Mouse (Mus musculus): ENCODE data around the gene Nanos1. TPM values are rescaled to one million over a fixed set of nuclear protein-coding genes. Genes with fewer than 3 reads are reported as not detected.
A peak's percentile ranks its signal among the peaks of the same experiment; 100 is the strongest.

Nanos1 gene
- polyA plus RNA-seq, 1 experiment from 2014 or later, result 0.87 TPM

DNA sequence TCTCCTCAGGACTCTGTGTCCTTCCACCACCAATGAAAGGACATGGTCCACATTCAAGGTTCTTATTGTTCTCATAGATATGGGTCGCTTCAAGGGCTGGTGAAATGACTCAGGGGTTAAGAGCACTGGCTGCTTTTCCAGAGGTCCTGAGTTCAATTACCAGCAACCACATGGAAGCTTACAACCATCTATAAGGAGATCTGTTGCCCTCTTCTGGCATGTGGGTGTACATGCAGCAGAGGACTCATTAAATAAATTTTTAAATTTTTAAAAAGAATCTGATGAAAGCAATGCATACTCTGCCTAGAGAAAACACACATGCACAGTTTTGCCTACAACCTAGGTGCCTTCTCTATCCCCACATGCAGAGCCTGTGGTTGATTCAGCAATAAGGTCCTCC, 15.2 kb upstream of the Nanos1 start:
- Histone ChIP-seq H3K4me3 (ENCODE audit: low read depth, low read length) (no peak overlapping the region), H3K27ac (ENCODE audit: low read length) (no peak overlapping the region), H3K9me3 (replicated peaks; ENCODE audit: control insufficient read depth, low read length) (no peaks in the 10 kb centered on the region), H3K36me3 (ENCODE audit: control insufficient read depth, insufficient read depth) (no peaks in the 10 kb centered on the region), H3K27me3 (ENCODE audit: control insufficient read depth, insufficient read depth, low read depth, low read length) (no peaks in the 10 kb centered on the region), H3K4me2 (ENCODE audit: low read depth, low read length) (no peak overlapping the region), H3K9ac (ENCODE audit: low read depth, low read length) (no peak overlapping the region), H3K4me1 (ENCODE audit: control insufficient read depth, low read depth, low read length) (peaks cover 16% of the 10 kb centered on the region)
- ATAC-seq (ENCODE audit: low read depth), result no peak
- WGBS (ENCODE audit: insufficient replicate concordance), result 40% methylated on average over 1 of the region's 1 CpGs

DNA sequence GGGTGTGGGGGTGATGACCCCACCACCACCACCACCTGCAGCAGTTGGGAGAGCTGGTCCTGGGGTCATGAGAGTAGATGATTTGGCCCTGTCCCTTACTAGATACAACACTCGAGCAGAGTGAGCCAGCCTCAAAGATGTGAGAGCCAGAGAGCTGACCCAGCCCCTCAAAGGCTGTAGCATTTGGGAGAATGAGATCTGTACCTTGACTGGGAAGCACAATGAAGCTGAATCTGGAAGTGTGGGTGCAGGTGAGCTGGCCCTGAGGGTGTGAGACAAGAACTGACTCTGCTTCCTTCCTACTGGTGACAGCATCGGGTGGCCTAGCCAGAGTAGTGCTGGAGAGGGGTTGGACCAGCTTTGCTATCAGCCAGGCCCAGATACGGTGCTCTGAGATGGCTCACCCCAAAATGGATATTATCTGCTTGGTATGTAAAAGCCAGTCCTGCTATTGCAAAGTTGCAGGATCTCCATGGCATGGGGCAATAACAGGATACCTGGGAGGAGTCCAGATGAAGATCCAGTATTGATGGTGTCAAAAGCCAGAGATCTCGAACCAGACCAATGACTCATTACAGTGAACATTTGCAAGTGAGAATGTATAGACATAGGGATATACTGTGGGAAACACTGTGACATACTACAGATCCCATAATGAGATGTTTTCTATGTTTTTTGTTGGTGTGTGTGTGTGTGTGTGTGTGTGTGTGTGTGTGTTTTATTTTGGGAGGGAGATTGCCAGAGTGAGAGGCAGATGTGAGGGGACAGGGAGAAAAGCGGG, 11.8 kb upstream of the Nanos1 start:
- Histone ChIP-seq H3K27me3 (ENCODE audit: control insufficient read depth, insufficient read depth, low read depth, low read length) (no peaks in the 10 kb centered on the region), H3K9me3 (replicated peaks; ENCODE audit: control insufficient read depth, low read length) (no peaks in the 10 kb centered on the region), H3K36me3 (ENCODE audit: control insufficient read depth, insufficient read depth) (no peaks in the 10 kb centered on the region), H3K4me3 (ENCODE audit: low read depth, low read length) (no peak overlapping the region), H3K27ac (ENCODE audit: low read length) (peak overlapping the region; percentile 74; the same call in 1 of the 2 replicates), H3K9ac (ENCODE audit: low read depth, low read length) (peak overlapping the region; percentile 29), H3K4me2 (ENCODE audit: low read depth, low read length) (peak overlapping the region; percentile 12), H3K4me1 (ENCODE audit: control insufficient read depth, low read depth, low read length) (peaks cover 16% of the 10 kb centered on the region)
- 37% methylated on average over 5 of the region's 5 CpGs for WGBS (ENCODE audit: insufficient replicate concordance)
- ATAC-seq (ENCODE audit: low read depth), result peak; percentile 99

- no peaks in the 10 kb centered on the region for H3K27me3 ChIP-seq (ENCODE audit: control insufficient read depth, insufficient read depth, low read depth, low read length)
- no peak for ATAC-seq (ENCODE audit: low read depth)
- no peak overlapping the region for H3K4me2 ChIP-seq (ENCODE audit: low read depth, low read length)
- no peak overlapping the region for H3K27ac ChIP-seq (ENCODE audit: low read length)
- peaks cover 16% of the 10 kb centered on the region for H3K4me1 ChIP-seq (ENCODE audit: control insufficient read depth, low read depth, low read length)
- WGBS (ENCODE audit: insufficient replicate concordance), result 38% methylated on average over 1 of the region's 1 CpGs
- H3K36me3 ChIP-seq (ENCODE audit: control insufficient read depth, insufficient read depth), result no peaks in the 10 kb centered on the region
- no peaks in the 10 kb centered on the region for H3K9me3 ChIP-seq (replicated peaks; ENCODE audit: control insufficient read depth, low read length)
- H3K4me3 ChIP-seq (ENCODE audit: low read depth, low read length), result no peak overlapping the region
- H3K9ac ChIP-seq (ENCODE audit: low read depth, low read length), result no peak overlapping the region
These were observed 8.0 kb upstream of the Nanos1 start for GRCm38 (mm10) chr19:60747801-60748200.

DNA sequence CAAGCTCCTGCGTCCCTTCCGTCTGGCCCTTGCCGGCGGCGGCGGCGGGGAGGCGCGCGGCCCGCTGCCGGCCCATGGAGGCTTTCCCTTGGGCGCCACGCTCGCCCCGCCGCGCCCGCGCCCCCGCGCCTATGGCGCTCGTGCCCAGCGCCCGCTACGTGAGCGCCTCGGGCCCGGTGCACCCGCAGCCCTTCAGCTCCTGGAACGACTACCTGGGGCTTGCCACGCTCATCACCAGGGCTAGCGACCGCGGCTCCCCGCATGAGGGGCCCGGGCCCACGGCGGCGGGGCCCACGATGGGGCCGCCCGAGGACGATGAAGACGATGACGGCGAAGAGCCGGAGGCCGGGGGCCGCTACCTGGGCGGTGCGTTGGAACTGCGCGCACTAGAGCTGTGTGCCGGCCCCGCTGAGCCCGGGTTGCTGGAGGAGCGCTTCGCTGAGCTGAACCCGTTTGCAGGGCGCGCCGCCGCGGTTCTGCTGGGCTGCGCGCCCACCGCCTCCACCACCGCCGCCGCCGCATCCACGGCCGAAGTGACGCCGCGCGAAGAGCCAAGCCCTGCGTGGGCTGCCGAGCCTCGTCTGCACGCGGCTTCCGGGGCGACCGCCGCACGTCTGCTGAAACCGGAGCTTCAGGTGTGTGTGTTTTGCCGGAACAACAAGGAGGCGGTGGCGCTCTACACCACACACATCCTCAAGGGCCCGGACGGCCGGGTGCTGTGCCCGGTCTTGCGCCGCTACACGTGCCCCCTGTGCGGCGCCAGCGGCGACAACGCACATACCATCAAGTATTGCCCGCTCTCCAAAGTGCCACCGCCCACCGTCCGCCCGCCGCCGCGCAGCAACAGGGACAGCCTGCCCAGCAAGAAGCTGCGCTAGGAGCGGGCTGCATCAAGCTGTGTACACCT, 658 bp downstream of the Nanos1 start:
- H3K36me3 ChIP-seq (ENCODE audit: control insufficient read depth, insufficient read depth), result peaks cover 8% of the 10 kb centered on the region; the same call in 1 of the 2 replicates
- peak; percentile 31 for ATAC-seq (ENCODE audit: low read depth)
- H3K4me3 ChIP-seq (ENCODE audit: low read depth, low read length), result peak overlapping the region; percentile 80
- H3K27me3 ChIP-seq (ENCODE audit: control insufficient read depth, insufficient read depth, low read depth, low read length), result peaks cover 19% of the 10 kb centered on the region
- H3K9ac ChIP-seq (ENCODE audit: low read depth, low read length), result peak overlapping the region; percentile 77
- 0% methylated on average over 112 of the region's 115 CpGs for WGBS (ENCODE audit: insufficient replicate concordance)
- peak overlapping the region; percentile 70 for H3K27ac ChIP-seq (ENCODE audit: low read length)
- peak overlapping the region; percentile 100 for H3K4me2 ChIP-seq (ENCODE audit: low read depth, low read length)
- no peaks in the 10 kb centered on the region for H3K9me3 ChIP-seq (replicated peaks; ENCODE audit: control insufficient read depth, low read length)
- peaks cover 20% of the 10 kb centered on the region for H3K4me1 ChIP-seq (ENCODE audit: control insufficient read depth, low read depth, low read length)

DNA sequence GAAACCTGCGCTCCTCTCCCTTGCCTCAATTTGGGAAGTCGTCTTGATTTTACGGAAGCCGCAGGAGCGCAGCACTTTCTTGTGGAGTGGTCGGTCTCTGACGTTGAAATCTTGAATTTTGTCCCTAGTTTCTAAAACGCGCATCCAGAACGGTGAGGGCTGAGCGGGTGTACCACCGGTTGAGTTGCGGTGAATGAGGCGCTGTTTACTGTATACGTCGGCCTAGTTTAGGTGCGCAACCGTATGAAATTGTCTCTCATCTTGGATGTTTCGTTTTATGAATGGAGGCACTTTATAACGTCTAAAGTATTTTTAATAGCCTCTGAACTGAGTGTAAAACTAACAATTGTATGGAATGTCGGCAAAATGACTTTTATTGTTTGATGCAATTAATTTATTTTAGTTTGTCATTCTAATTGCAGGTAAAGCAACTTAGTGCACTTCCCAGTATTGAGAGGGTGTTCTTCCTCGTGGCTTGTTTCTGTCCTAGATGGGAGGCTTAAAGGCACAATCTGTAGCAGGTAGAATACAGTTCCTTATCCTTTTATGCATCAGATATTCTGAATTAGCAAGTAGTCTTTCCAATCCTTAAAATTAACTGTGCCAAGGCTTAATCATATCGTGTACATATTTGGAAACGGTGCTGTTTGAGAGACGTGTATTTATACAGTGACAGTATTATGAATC, 1.5 kb downstream of the Nanos1 start:
- Histone ChIP-seq H3K4me3 (ENCODE audit: low read depth, low read length) (peak overlapping the region; percentile 80), H3K9ac (ENCODE audit: low read depth, low read length) (peak overlapping the region; percentile 77), H3K4me2 (ENCODE audit: low read depth, low read length) (peak overlapping the region; percentile 100), H3K36me3 (ENCODE audit: control insufficient read depth, insufficient read depth) (peaks cover 11% of the 10 kb centered on the region; the same call in 1 of the 2 replicates), H3K9me3 (replicated peaks; ENCODE audit: control insufficient read depth, low read length) (no peaks in the 10 kb centered on the region), H3K27me3 (ENCODE audit: control insufficient read depth, insufficient read depth, low read depth, low read length) (peaks cover 19% of the 10 kb centered on the region), H3K4me1 (ENCODE audit: control insufficient read depth, low read depth, low read length) (peaks cover 20% of the 10 kb centered on the region), H3K27ac (ENCODE audit: low read length) (peak overlapping the region; percentile 70; the same call in 1 of the 2 replicates)
- WGBS (ENCODE audit: insufficient replicate concordance), result 5% methylated on average over 25 of the region's 25 CpGs
- ATAC-seq (ENCODE audit: low read depth), result no peak

DNA sequence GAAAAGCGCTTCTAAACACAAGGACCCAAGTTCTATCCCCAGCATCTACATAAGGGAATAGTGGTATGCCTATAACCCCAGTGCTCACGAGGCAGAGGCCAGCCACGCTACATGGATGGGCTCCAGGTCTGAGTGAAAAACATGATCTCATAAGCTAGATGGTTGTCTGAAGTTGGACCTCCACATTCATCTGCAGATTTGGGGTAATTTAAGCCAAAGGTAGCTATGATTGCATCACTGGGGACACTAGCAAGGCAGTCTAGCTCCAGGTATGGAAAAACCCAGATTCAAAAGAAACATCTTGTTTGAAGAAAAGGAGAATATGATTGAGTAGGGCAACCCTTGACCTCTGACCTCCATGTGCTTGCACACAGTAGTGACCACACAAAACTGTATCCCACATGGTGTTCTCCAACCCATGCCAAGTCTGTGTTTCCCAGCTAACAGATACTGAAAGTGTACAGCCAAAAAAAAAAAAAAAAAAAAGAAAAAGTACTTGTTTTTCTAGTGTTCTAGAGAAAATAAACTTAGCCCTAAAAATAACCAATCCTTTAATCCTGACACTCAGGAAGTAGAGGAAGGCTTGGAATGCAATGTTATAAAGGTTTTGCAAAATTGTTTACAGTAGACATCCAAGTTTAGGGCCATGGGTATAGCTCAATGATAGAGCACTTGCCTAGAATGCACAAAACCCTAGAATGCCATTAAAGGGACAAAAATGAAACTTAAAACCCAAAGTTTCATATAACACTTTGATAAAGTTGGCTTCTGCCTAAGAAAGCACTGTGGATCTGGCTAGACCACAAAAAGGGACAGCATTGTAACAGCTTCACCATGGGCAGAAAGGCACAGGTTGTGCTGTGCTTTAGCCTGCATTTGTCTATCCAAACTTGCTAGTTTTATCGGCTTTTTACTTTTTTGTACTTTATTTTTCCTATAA, 3.4 kb downstream of the Nanos1 start:
- Histone ChIP-seq H3K4me2 (ENCODE audit: low read depth, low read length) (no peak overlapping the region), H3K4me1 (ENCODE audit: control insufficient read depth, low read depth, low read length) (peaks cover 20% of the 10 kb centered on the region), H3K9me3 (replicated peaks; ENCODE audit: control insufficient read depth, low read length) (no peaks in the 10 kb centered on the region), H3K27ac (ENCODE audit: low read length) (no peak overlapping the region), H3K4me3 (ENCODE audit: low read depth, low read length) (no peak overlapping the region), H3K36me3 (ENCODE audit: control insufficient read depth, insufficient read depth) (peaks cover 28% of the 10 kb centered on the region), H3K27me3 (ENCODE audit: control insufficient read depth, insufficient read depth, low read depth, low read length) (peaks cover 16% of the 10 kb centered on the region), H3K9ac (ENCODE audit: low read depth, low read length) (no peak overlapping the region)
- 73% methylated on average over 4 of the region's 4 CpGs for WGBS (ENCODE audit: insufficient replicate concordance)
- no peak for ATAC-seq (ENCODE audit: low read depth)

DNA sequence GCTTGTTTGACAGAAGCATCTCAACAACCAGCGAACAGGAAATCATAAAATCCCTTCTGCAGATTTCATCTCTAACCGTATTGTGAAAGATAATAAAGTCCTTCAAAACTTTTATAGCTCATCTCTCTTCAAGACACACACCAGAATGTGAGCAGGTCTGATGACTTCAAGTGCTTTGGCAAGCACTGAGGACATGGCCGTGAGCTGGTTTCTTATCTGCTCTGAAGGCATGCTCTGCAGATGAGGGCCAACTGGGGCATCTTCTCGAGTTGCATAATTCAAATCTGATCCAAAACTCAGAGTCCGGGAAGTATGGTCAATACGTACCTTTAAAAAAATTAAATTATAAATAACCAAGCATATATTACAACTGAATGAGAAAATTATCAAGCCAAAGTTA, 17.6 kb downstream of the Nanos1 start:
- no peaks in the 10 kb centered on the region for H3K27me3 ChIP-seq (ENCODE audit: control insufficient read depth, insufficient read depth, low read depth, low read length)

GRCm38 (mm10) chr19:60782034-60782433, 26.2 kb downstream of the Nanos1 start:
- Histone ChIP-seq H3K4me2 (ENCODE audit: low read depth, low read length) (no peak overlapping the region), H3K36me3 (ENCODE audit: control insufficient read depth, insufficient read depth) (peaks cover 29% of the 10 kb centered on the region)
- 75% methylated on average over 3 of the region's 3 CpGs for WGBS (ENCODE audit: insufficient replicate concordance)

More for the DNA sequence above, 17.6 kb downstream of the Nanos1 start:
- Histone ChIP-seq H3K4me3 (ENCODE audit: low read depth, low read length) (no peak overlapping the region), H3K4me2 (ENCODE audit: low read depth, low read length) (no peak overlapping the region), H3K9ac (ENCODE audit: low read depth, low read length) (no peak overlapping the region), H3K4me1 (ENCODE audit: control insufficient read depth, low read depth, low read length) (no peaks in the 10 kb centered on the region), H3K9me3 (replicated peaks; ENCODE audit: control insufficient read depth, low read length) (no peaks in the 10 kb centered on the region), H3K27ac (ENCODE audit: low read length) (no peak overlapping the region), H3K36me3 (ENCODE audit: control insufficient read depth, insufficient read depth) (peaks cover 78% of the 10 kb centered on the region)
- 74% methylated on average over 6 of the region's 6 CpGs for WGBS (ENCODE audit: insufficient replicate concordance)
- ATAC-seq (ENCODE audit: low read depth), result no peak

More at GRCm38 (mm10) chr19:60782034-60782433, 26.2 kb downstream of the Nanos1 start:
- Histone ChIP-seq H3K27me3 (ENCODE audit: control insufficient read depth, insufficient read depth, low read depth, low read length) (no peaks in the 10 kb centered on the region), H3K9ac (ENCODE audit: low read depth, low read length) (no peak overlapping the region), H3K4me1 (ENCODE audit: control insufficient read depth, low read depth, low read length) (peaks cover 8% of the 10 kb centered on the region), H3K4me3 (ENCODE audit: low read depth, low read length) (no peak overlapping the region), H3K27ac (ENCODE audit: low read length) (no peak overlapping the region), H3K9me3 (replicated peaks; ENCODE audit: control insufficient read depth, low read length) (no peaks in the 10 kb centered on the region)
- ATAC-seq (ENCODE audit: low read depth), result no peak

All from liver, embryonic 16.5 days (tissue).